Mouse (Mus musculus) thymus, postnatal 25 days (tissue): ENCODE results near the gene Cfap300.

Experiments
- DNase-seq: peaks from one replicate; pipeline ENCODE4 v3.0.0; 2022

The Cfap300 gene

GRCm38 (mm10) chr9:7980162-7980561 lies 62.5 kb downstream of the Cfap300 start:
- DNase-seq: no peak

GRCm38 (mm10) chr9:7979153-7979916 lies 63.3 kb downstream of the Cfap300 start:
- DNase-seq: no peak

GRCm38 (mm10) chr9:7978502-7978901 lies 64.1 kb downstream of the Cfap300 start:
- DNase-seq: no peak

GRCm38 (mm10) chr9:7977587-7977986 lies 65.0 kb downstream of the Cfap300 start:
- DNase-seq: no peak

- no peak for DNase-seq
Observed at GRCm38 (mm10) chr9:7971993-7972392, 70.6 kb downstream of the Cfap300 start.
